Mouse (Mus musculus) layer of hippocampus, adult 2 months (tissue): ENCODE measurements at regions not wholly inside any gene's neighbourhood (a gene's known extent, or its start where the extent isn't known, plus 50 kb on each side); places are given as distances from the start of the nearest gene placed in this dataset.
"Not testable (repeated sequence)": the region's sequence is repeated elsewhere in the genome, so short reads cannot be mapped to it uniquely, and the experiment has no call there.

Experiments
- DNase-seq, 2 experiments: peaks; one replicate each; pipeline ENCODE4 v3.0.0; 2022; ENCODE audit warnings: low spot score in 2 of 2
- H3K27ac ChIP-seq: fragments of 200-600 bp; 2 replicates; pipeline ENCODE4 v1.8.1; 2022
- H3K4me3 ChIP-seq: fragments of 200-600 bp; 2 replicates; pipeline ENCODE4 v1.8.1; 2022; ENCODE audit warnings: mild to moderate bottlenecking
- CTCF ChIP-seq: fragments of 200-600 bp; conservative IDR thresholded peaks from 2 replicates; pipeline ENCODE4 v1.8.1; 2022; ENCODE audit warnings: antibody characterized with exemption, mild to moderate bottlenecking, moderate library complexity

DNA sequence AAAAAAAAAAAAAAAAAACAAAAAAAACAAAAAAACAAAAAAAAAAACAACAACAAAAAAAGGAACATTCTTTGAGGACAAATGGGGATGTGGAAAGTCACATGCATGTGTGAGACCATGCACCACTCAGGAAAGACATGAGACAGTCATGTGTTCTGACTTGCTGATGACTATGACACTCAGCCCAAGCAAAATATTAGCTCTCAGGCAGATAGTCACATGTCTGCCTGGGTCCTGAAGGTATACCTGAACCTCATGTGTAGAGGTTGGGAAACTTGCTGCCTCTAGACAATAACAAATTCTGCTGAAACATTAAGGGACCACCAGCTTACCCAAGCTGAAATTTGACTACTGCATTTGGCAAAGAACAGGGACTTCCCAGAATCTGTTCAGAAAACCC lies 147.6 kb upstream of the Akr1e1 start:
- TF ChIP-seq CTCF = no peak
- no peak for DNase-seq
- H3K27ac ChIP-seq = no peak overlapping the region
- no peak overlapping the region for H3K4me3 ChIP-seq

DNA sequence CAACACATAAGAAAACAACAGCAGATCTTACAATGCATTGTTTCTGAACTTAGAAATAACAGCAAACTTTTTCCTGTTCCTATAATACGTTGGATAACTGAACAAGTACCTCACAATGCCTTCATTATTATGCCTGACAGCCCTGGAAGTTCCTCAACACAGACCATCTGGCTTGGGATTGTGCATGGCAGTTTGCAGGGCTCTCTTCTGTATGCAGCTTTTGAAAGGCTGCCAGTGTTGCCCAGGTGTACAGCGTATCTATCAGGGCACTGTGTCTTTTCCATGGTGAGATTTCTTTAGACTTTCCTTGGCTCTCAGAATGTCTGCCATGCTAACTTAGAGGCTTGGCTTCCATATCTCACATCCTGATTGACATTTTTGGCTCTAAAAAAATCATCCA lies 134.0 kb upstream of the Akr1e1 start:
- no peak overlapping the region for H3K4me3 ChIP-seq
- peak in 1 of 2 experiments; percentile 7 for DNase-seq
- no peak overlapping the region for H3K27ac ChIP-seq
- no peak for TF ChIP-seq CTCF

- not testable (repeated sequence) for DNase-seq, H3K27ac ChIP-seq, H3K4me3 ChIP-seq
Observed at GRCm38 (mm10) chr13:4716299-4716698, 107.3 kb upstream of the Akr1e1 start.

DNA sequence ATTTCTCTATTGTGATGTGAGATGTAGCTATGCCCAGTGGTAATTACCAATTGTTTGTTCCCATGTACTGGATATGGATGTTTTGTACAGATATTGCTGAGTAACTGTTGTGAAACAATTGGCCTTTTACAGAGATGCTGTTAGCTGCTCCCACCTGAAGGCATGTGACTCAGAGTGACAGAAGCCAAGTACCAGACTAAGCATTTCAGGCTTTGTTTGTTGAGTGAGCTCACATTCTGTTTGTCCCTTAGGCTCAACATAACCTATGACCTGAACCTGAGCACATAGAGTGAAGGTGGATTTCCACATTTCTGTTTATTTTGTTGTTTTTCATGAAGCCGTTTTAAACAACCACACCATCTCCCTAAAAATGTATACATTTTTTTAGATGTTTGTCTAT lies 105.8 kb upstream of the Akr1e1 start:
- no peak overlapping the region for H3K27ac ChIP-seq
- no peak for TF ChIP-seq CTCF

GRCm38 (mm10) chr13:4712698-4713097 lies 103.7 kb upstream of the Akr1e1 start:
- no peak for DNase-seq
- H3K27ac ChIP-seq = no peak overlapping the region
- H3K4me3 ChIP-seq = no peak overlapping the region
- TF ChIP-seq CTCF = no peak

More for the DNA sequence above, 105.8 kb upstream of the Akr1e1 start:
- DNase-seq = no peak
- H3K4me3 ChIP-seq = no peak overlapping the region

- DNase-seq, H3K4me3 ChIP-seq, H3K27ac ChIP-seq: not testable (repeated sequence)
Observed at GRCm38 (mm10) chr13:4699591-4699990, 90.6 kb upstream of the Akr1e1 start.

GRCm38 (mm10) chr13:4666375-4667140 lies 57.6 kb upstream of the Akr1e1 start:
- DNase-seq = peak; percentile 58 to 75
- peak overlapping the region; percentile 63; the same call in 1 of the 2 replicates for H3K27ac ChIP-seq
- peak; percentile 92 for TF ChIP-seq CTCF
- H3K4me3 ChIP-seq = peak overlapping the region; percentile 49

GRCm38 (mm10) chr13:4663390-4663789 lies 54.4 kb upstream of the Akr1e1 start:
- no peak overlapping the region for H3K4me3 ChIP-seq
- no peak overlapping the region for H3K27ac ChIP-seq
- no peak for DNase-seq
- TF ChIP-seq CTCF = no peak

GRCm38 (mm10) chr13:4662336-4663101 lies 53.5 kb upstream of the Akr1e1 start:
- TF ChIP-seq CTCF = peak; percentile 81
- no peak overlapping the region for H3K27ac ChIP-seq
- H3K4me3 ChIP-seq = peak overlapping the region; percentile 52
- peak; percentile 75 to 76 for DNase-seq
